Mouse (Mus musculus): Measurements from ENCODE around the gene Nat8f4.
A peak's percentile ranks its signal among the peaks of the same experiment; 100 is the strongest.

The Nat8f4 gene

GRCm38 (mm10) chr6:85851062-85851773 is 53.5 kb downstream of the Nat8f4 start:
- TF ChIP-seq GATA4 (IDR thresholded peaks at IDR 0.05; ENCODE audit: insufficient replicate concordance, low read length) = peak; percentile 71

GRCm38 (mm10) chr6:85849240-85849639 is 55.4 kb downstream of the Nat8f4 start:
- peak; percentile 59; the same call in 1 of the 2 replicates for TF ChIP-seq GATA4 (IDR thresholded peaks at IDR 0.05; ENCODE audit: insufficient replicate concordance, low read length)

Data from liver, adult (tissue).